In genomic region chr1:179803513-179804139, GRCm38 (mm10) we compare ENCODE assay signal across 7 mouse cellular contexts. TPM values are rescaled to one million over a fixed set of nuclear protein-coding genes. Genes with fewer than 3 reads are reported as not detected.
DNase-seq lines count a peak whose midpoint lies in the region; ATAC-seq lines count a peak whose summit lies in the region.

Gene Ahctf1 (minus strand): TSS chr1:179803680.

- H3K27ac ChIP-seq in intestine, embryonic 16.5 days (ENCODE audit: low read length), result peak within 1 kb of the TSS; percentile 98
- peak within 1 kb of the TSS; percentile 96 for H3K27ac ChIP-seq in midbrain, embryonic 11.5 days (ENCODE audit: low read depth, low read length)

- peak within 1 kb of the TSS; percentile 93 for H3K9ac ChIP-seq in intestine, embryonic 16.5 days (ENCODE audit: low read depth, low read length)
- H3K9ac ChIP-seq in midbrain, embryonic 11.5 days (ENCODE audit: low read length), result peak within 1 kb of the TSS; percentile 86

- H3K9me3 ChIP-seq in intestine, embryonic 16.5 days (ENCODE audit: control insufficient read depth, low read length), result no peaks in the 10 kb centered on the region
- no peaks in the 10 kb centered on the region for H3K9me3 ChIP-seq in midbrain, embryonic 11.5 days (ENCODE audit: control insufficient read depth, low read length)

- intact Hi-C loops in left cerebral cortex, postnatal 36 days (cut with DNase I), result loop anchor here (5.0 kb wide), 1 partner anchor 44 kb away; no protein-coding TSS in a partner anchor

- H3K4me2 ChIP-seq in intestine, embryonic 16.5 days (ENCODE audit: low read depth, low read length), result peak within 1 kb of the TSS; percentile 75
- peak within 1 kb of the TSS; percentile 77 for H3K4me2 ChIP-seq in midbrain, embryonic 11.5 days

- peaks cover 15% of the 10 kb centered on the region for H3K4me1 ChIP-seq in intestine, embryonic 16.5 days (ENCODE audit: control insufficient read depth, insufficient read depth, low read length)
- H3K4me1 ChIP-seq in midbrain, embryonic 11.5 days (ENCODE audit: control insufficient read depth, insufficient read depth, low read length), result peaks cover 9% of the 10 kb centered on the region

- H3K36me3 ChIP-seq in intestine, embryonic 16.5 days (ENCODE audit: control insufficient read depth, insufficient read depth, low read length), result no peaks in the 10 kb centered on the region
- 0 out of 2 replicates have a peak, but pooled peaks cover 2% of the 10 kb centered on the region for H3K36me3 ChIP-seq in midbrain, embryonic 11.5 days (ENCODE audit: control insufficient read depth, insufficient read depth, low read length)

- WGBS in intestine, embryonic 16.5 days, result under 1% methylated on average over 56 of the region's 56 CpGs
- under 1% methylated on average over 56 of the region's 56 CpGs for WGBS in midbrain, embryonic 11.5 days

- DNase-seq in adrenal gland, adult 8-10 months, result peak; percentile 98
- peak; percentile 97 for DNase-seq in embryo, embryonic 9.5 days (ENCODE audit: extremely low spot score)
- DNase-seq in gastrocnemius, postnatal 4 days (ENCODE audit: low spot score in 2 of 2), result peak; percentile 97 to 99
- DNase-seq in left cerebral cortex, postnatal 36 days (ENCODE audit: low spot score in 2 of 2), result peak; percentile 99
- peak; percentile 99 for DNase-seq in midbrain, embryonic 11.5 days (ENCODE audit: low spot score, missing footprints)
- peak; percentile 98 for DNase-seq in skeletal muscle tissue, adult 2 months (ENCODE audit: low read depth, low spot score)

- peak; percentile 99 for ATAC-seq in intestine, embryonic 16.5 days
- peak; percentile 98 for ATAC-seq in midbrain, embryonic 11.5 days (ENCODE audit: low FRiP score)

- H3K27me3 ChIP-seq in intestine, embryonic 16.5 days (replicated peaks; ENCODE audit: control insufficient read depth, insufficient read depth, low read length), result no peaks in the 10 kb centered on the region
- H3K27me3 ChIP-seq in midbrain, embryonic 11.5 days (ENCODE audit: control insufficient read depth, insufficient read depth, low read length), result no peaks in the 10 kb centered on the region

- peak within 1 kb of the TSS; percentile 86 for H3K4me3 ChIP-seq in intestine, embryonic 16.5 days (ENCODE audit: low read length)
- H3K4me3 ChIP-seq in midbrain, embryonic 11.5 days (ENCODE audit: low read depth, low read length), result peak within 1 kb of the TSS; percentile 91

RNA-seq across cellular contexts. Expression of gene Ahctf1, which starts in this region (rescaled TPM):
- 10 to 100 TPM; 34.5 to 49.3 (median 40.6) TPM for total RNA-seq in adrenal gland, adult 8-10 months (2022)
- 10 to 100 TPM; 29.6 to 33.7 TPM for total RNA-seq in gastrocnemius, postnatal 4 days (2021)
- polyA plus RNA-seq in intestine, embryonic 16.5 days (2015; fragmentation: Nextera tagmentation; extraction: Ambion mirVana), result 12.3 and 12.9 TPM in 2 replicates
- 10 to 100 TPM; 26.2 to 45.3 TPM for total RNA-seq in left cerebral cortex, postnatal 36 days (2021)
- polyA plus RNA-seq in midbrain, embryonic 11.5 days (2014; fragmentation: Nextera tagmentation; extraction: Ambion mirVana), result 32.9 and 35.1 TPM in 2 replicates

Comparison
In these comparisons a context has a peak if more than half of its experiments do, and no peak if none do; other contexts are left out.
1. Peak in every context shown above with its lines: DNase-seq, ATAC-seq, H3K4me3 ChIP-seq and H3K27ac ChIP-seq.